Mouse (Mus musculus): ENCODE data around the gene Ttn. TPM values are rescaled to one million over a fixed set of nuclear protein-coding genes. Genes with fewer than 3 reads are reported as not detected.

Ttn gene
- polyA plus RNA-seq, 1 experiment: 24.2 TPM

GRCm38 (mm10) chr2:76719650-76720049, 262.7 kb downstream of the Ttn start:
- no peaks in the 10 kb centered on the region for H3K79me2 ChIP-seq (ENCODE audit: control insufficient read depth, insufficient read depth)
- TF ChIP-seq POLR2AphosphoS2 (IDR thresholded peaks at IDR 0.05; ENCODE audit: insufficient read length, low read depth): peak; percentile 65
- no peak for TF ChIP-seq CEBPB (IDR thresholded peaks at IDR 0.05; ENCODE audit: insufficient read depth, poor library complexity, severe bottlenecking)
- no peak for TF ChIP-seq MYOG (IDR thresholded peaks at IDR 0.05; ENCODE audit: control insufficient read depth in 1 of 3, insufficient read depth in 1 of 3, insufficient read length in 2 of 3, low read depth in 2 of 3)
- TF ChIP-seq REST (IDR thresholded peaks at IDR 0.05; ENCODE audit: insufficient read depth, insufficient read length): no peak
- peak; percentile 15 for TF ChIP-seq POLR2A (IDR thresholded peaks at IDR 0.05; ENCODE audit: insufficient read length, low read depth)
- no peak overlapping the region for H3K4me3 ChIP-seq
- no peaks in the 10 kb centered on the region for H3K27me3 ChIP-seq (ENCODE audit: control insufficient read depth, insufficient read depth, insufficient read length)
- H3K36me3 ChIP-seq (ENCODE audit: control insufficient read depth, insufficient read depth): peaks cover 77% of the 10 kb centered on the region
- no peak overlapping the region for H3K4me2 ChIP-seq (ENCODE audit: low read depth)
- no peak overlapping the region for H3ac ChIP-seq (ENCODE audit: control insufficient read depth, insufficient read length)

- no peak for TF ChIP-seq MAX (IDR thresholded peaks at IDR 0.05; ENCODE audit: low read depth)
- no peak for TF ChIP-seq REST (IDR thresholded peaks at IDR 0.05; ENCODE audit: insufficient read depth, insufficient read length)
- TF ChIP-seq POLR2A (IDR thresholded peaks at IDR 0.05; ENCODE audit: insufficient read length, low read depth): no peak
- no peak for TF ChIP-seq POLR2AphosphoS2 (IDR thresholded peaks at IDR 0.05; ENCODE audit: insufficient read length, low read depth)
- no peak for TF ChIP-seq TCF3 (IDR thresholded peaks at IDR 0.05; ENCODE audit: insufficient read length, low read depth)
- TF ChIP-seq TCF12 (IDR thresholded peaks at IDR 0.05; ENCODE audit: insufficient read depth, poor library complexity, severe bottlenecking): no peak
- no peak for TF ChIP-seq MYOG (IDR thresholded peaks at IDR 0.05; ENCODE audit: control insufficient read depth in 1 of 3, insufficient read depth in 1 of 3, insufficient read length in 2 of 3, low read depth in 2 of 3)
- TF ChIP-seq USF1 (IDR thresholded peaks at IDR 0.05; ENCODE audit: low read depth): no peak
- TF ChIP-seq E2F4 (IDR thresholded peaks at IDR 0.05; ENCODE audit: insufficient read depth): no peak
- no peak for TF ChIP-seq SRF (IDR thresholded peaks at IDR 0.05; ENCODE audit: control insufficient read depth, insufficient read length, low read depth)
- TF ChIP-seq CEBPB (IDR thresholded peaks at IDR 0.05; ENCODE audit: insufficient read depth, poor library complexity, severe bottlenecking): no peak
- TF ChIP-seq MYOD1 (IDR thresholded peaks at IDR 0.05; ENCODE audit: control insufficient read depth in 1 of 3, insufficient read length in 2 of 3, low read depth in 2 of 3): no peak
These were observed 267.4 kb downstream of the Ttn start for GRCm38 (mm10) chr2:76714984-76715383.

DNA sequence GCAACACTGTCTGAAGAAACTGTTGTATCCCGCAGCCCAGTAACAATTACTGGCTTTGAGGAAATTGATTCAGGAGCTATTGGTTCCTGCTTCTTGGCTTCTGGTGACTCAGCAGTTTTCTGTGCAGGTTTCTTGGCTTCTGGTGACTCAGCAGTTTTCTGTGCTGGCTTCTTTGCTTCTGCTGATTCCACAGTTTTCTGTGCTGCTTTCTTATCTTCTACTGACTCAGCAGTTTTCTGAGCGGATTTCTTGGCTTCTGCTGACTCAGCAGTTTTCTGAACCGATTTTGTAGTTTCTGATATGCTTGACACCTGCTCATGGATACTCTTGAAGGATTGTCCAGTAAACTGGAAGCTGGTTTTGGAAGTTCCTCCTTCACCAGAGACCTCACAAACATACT, 273.8 kb downstream of the Ttn start:
- TF ChIP-seq USF1 (IDR thresholded peaks at IDR 0.05; ENCODE audit: low read depth): no peak
- TF ChIP-seq MAX (IDR thresholded peaks at IDR 0.05; ENCODE audit: low read depth): no peak
- no peak for TF ChIP-seq POLR2AphosphoS2 (IDR thresholded peaks at IDR 0.05; ENCODE audit: insufficient read length, low read depth)
- no peak for TF ChIP-seq MYOD1 (IDR thresholded peaks at IDR 0.05; ENCODE audit: control insufficient read depth in 1 of 3, insufficient read length in 2 of 3, low read depth in 2 of 3)
- TF ChIP-seq CEBPB (IDR thresholded peaks at IDR 0.05; ENCODE audit: insufficient read depth, poor library complexity, severe bottlenecking): no peak
- TF ChIP-seq POLR2A (IDR thresholded peaks at IDR 0.05; ENCODE audit: insufficient read length, low read depth): no peak
- no peak for TF ChIP-seq MYOG (IDR thresholded peaks at IDR 0.05; ENCODE audit: control insufficient read depth in 1 of 3, insufficient read depth in 1 of 3, insufficient read length in 2 of 3, low read depth in 2 of 3)
- no peak for TF ChIP-seq SRF (IDR thresholded peaks at IDR 0.05; ENCODE audit: control insufficient read depth, insufficient read length, low read depth)
- no peak for TF ChIP-seq TCF3 (IDR thresholded peaks at IDR 0.05; ENCODE audit: insufficient read length, low read depth)
- no peak for TF ChIP-seq TCF12 (IDR thresholded peaks at IDR 0.05; ENCODE audit: insufficient read depth, poor library complexity, severe bottlenecking)
- TF ChIP-seq E2F4 (IDR thresholded peaks at IDR 0.05; ENCODE audit: insufficient read depth): no peak
- TF ChIP-seq REST (IDR thresholded peaks at IDR 0.05; ENCODE audit: insufficient read depth, insufficient read length): no peak

More at GRCm38 (mm10) chr2:76714984-76715383, 267.4 kb downstream of the Ttn start:
- Histone ChIP-seq H3ac (ENCODE audit: control insufficient read depth, insufficient read length) (no peak overlapping the region), H3K4me3 (no peak overlapping the region), H3K79me2 (ENCODE audit: control insufficient read depth, insufficient read depth) (no peaks in the 10 kb centered on the region), H3K36me3 (ENCODE audit: control insufficient read depth, insufficient read depth) (peaks cover 95% of the 10 kb centered on the region), H3K4me2 (ENCODE audit: low read depth) (no peak overlapping the region), H3K27me3 (ENCODE audit: control insufficient read depth, insufficient read depth, insufficient read length) (no peaks in the 10 kb centered on the region)

GRCm38 (mm10) chr2:76705655-76706054, 276.7 kb downstream of the Ttn start:
- TF ChIP-seq MYOD1 (IDR thresholded peaks at IDR 0.05; ENCODE audit: control insufficient read depth in 1 of 3, insufficient read length in 2 of 3, low read depth in 2 of 3): no peak
- TF ChIP-seq TCF12 (IDR thresholded peaks at IDR 0.05; ENCODE audit: insufficient read depth, poor library complexity, severe bottlenecking): no peak
- no peak for TF ChIP-seq E2F4 (IDR thresholded peaks at IDR 0.05; ENCODE audit: insufficient read depth)
- no peak for TF ChIP-seq SRF (IDR thresholded peaks at IDR 0.05; ENCODE audit: control insufficient read depth, insufficient read length, low read depth)
- TF ChIP-seq MYOG (IDR thresholded peaks at IDR 0.05; ENCODE audit: control insufficient read depth in 1 of 3, insufficient read depth in 1 of 3, insufficient read length in 2 of 3, low read depth in 2 of 3): no peak
- TF ChIP-seq POLR2A (IDR thresholded peaks at IDR 0.05; ENCODE audit: insufficient read length, low read depth): peak; percentile 26
- TF ChIP-seq POLR2AphosphoS2 (IDR thresholded peaks at IDR 0.05; ENCODE audit: insufficient read length, low read depth): peak; percentile 77
- TF ChIP-seq REST (IDR thresholded peaks at IDR 0.05; ENCODE audit: insufficient read depth, insufficient read length): no peak
- H3ac ChIP-seq (ENCODE audit: control insufficient read depth, insufficient read length): no peak overlapping the region
- no peaks in the 10 kb centered on the region for H3K79me2 ChIP-seq (ENCODE audit: control insufficient read depth, insufficient read depth)
- H3K4me3 ChIP-seq: no peak overlapping the region
- peaks cover 57% of the 10 kb centered on the region for H3K36me3 ChIP-seq (ENCODE audit: control insufficient read depth, insufficient read depth)
- H3K4me2 ChIP-seq (ENCODE audit: low read depth): no peak overlapping the region
- no peaks in the 10 kb centered on the region for H3K27me3 ChIP-seq (ENCODE audit: control insufficient read depth, insufficient read depth, insufficient read length)

More for the DNA sequence above, 273.8 kb downstream of the Ttn start:
- Histone ChIP-seq H3K79me2 (ENCODE audit: control insufficient read depth, insufficient read depth) (no peaks in the 10 kb centered on the region), H3K27me3 (ENCODE audit: control insufficient read depth, insufficient read depth, insufficient read length) (no peaks in the 10 kb centered on the region), H3K4me3 (no peak overlapping the region), H3K4me2 (ENCODE audit: low read depth) (no peak overlapping the region), H3ac (ENCODE audit: control insufficient read depth, insufficient read length) (no peak overlapping the region), H3K36me3 (ENCODE audit: control insufficient read depth, insufficient read depth) (peaks cover 63% of the 10 kb centered on the region)

DNA sequence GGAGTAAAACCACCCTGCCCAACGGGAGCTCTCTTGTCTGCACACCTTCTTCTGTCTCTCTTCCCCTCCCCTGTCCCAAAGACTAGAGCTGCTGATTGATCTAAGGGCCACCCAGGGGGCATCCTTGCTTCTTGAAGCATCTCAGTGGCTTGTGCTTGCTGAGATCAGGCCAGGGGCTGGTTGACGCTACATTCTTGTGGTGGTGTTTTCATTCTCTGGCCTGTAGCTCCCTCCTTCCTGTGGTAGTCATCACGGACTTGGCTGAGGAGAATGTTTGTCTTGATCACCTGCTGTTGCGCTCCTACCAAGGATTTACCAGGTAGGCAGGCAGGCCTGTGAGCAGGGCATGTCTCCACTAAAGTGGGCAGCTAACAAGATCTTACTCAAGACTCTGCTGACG, 279.6 kb downstream of the Ttn start:
- no peaks in the 10 kb centered on the region for H3K27me3 ChIP-seq (ENCODE audit: control insufficient read depth, insufficient read depth, insufficient read length)
- no peaks in the 10 kb centered on the region for H3K79me2 ChIP-seq (ENCODE audit: control insufficient read depth, insufficient read depth)
- TF ChIP-seq POLR2AphosphoS2 (IDR thresholded peaks at IDR 0.05; ENCODE audit: insufficient read length, low read depth) (no peak), MYOG (IDR thresholded peaks at IDR 0.05; ENCODE audit: control insufficient read depth in 1 of 3, insufficient read depth in 1 of 3, insufficient read length in 2 of 3, low read depth in 2 of 3) (no peak), TCF3 (IDR thresholded peaks at IDR 0.05; ENCODE audit: insufficient read length, low read depth) (no peak), MYOD1 (IDR thresholded peaks at IDR 0.05; ENCODE audit: control insufficient read depth in 1 of 3, insufficient read length in 2 of 3, low read depth in 2 of 3) (no peak), POLR2A (IDR thresholded peaks at IDR 0.05; ENCODE audit: insufficient read length, low read depth) (peak; percentile 30), CEBPB (IDR thresholded peaks at IDR 0.05; ENCODE audit: insufficient read depth, poor library complexity, severe bottlenecking) (no peak)
- H3K36me3 ChIP-seq (ENCODE audit: control insufficient read depth, insufficient read depth): peaks cover 47% of the 10 kb centered on the region
- H3ac ChIP-seq (ENCODE audit: control insufficient read depth, insufficient read length): no peak overlapping the region
- H3K4me3 ChIP-seq: no peak overlapping the region
- H3K4me2 ChIP-seq (ENCODE audit: low read depth): no peak overlapping the region
